Comparison of ENCODE assay signal across 20 mouse cellular contexts in genomic region chr16:35097870-35098530, GRCm38 (mm10). TPM values are rescaled to one million over a fixed set of nuclear protein-coding genes. Genes with fewer than 3 reads are reported as not detected.
"Had no signal": no experiment of that assay in that cellular context is flagged by ENCODE, and none has a peak within 500 bp of the region (broad histone marks: within the 10 kb centered on the region; RNA-seq: fewer than 3 reads in every experiment).

No protein-coding gene starts in this region.

- H3K4me2 ChIP-seq: limb, embryonic 15.5 days; lung, embryonic 14.5 days; midbrain, embryonic 13.5 days; midbrain, embryonic 15.5 days; neural tube, embryonic 13.5 days; neural tube, embryonic 15.5 days; stomach, embryonic 15.5 days had no signal

- H3K9ac ChIP-seq: limb, embryonic 15.5 days; lung, embryonic 14.5 days; midbrain, embryonic 13.5 days; midbrain, embryonic 15.5 days; neural tube, embryonic 13.5 days; neural tube, embryonic 15.5 days; stomach, embryonic 15.5 days had no signal

- H3K9me3 ChIP-seq: limb, embryonic 15.5 days; midbrain, embryonic 10.5 days; midbrain, embryonic 13.5 days; midbrain, embryonic 15.5 days; neural tube, embryonic 13.5 days; neural tube, embryonic 15.5 days; stomach, embryonic 15.5 days had no signal

- DNase-seq: lung, adult 18-20 months; lung, embryonic 14.5 days; lung, postnatal 10 days; lung, postnatal 4 days; retina, postnatal 1 day; right cerebral cortex, adult 18-20 months; right cerebral cortex, postnatal 14 days; thymus, adult 2 months; thymus, postnatal 25 days had no signal

- H3K36me3 ChIP-seq: limb, embryonic 15.5 days had no signal

- H3K27ac ChIP-seq: limb, embryonic 15.5 days; midbrain, embryonic 10.5 days; midbrain, embryonic 13.5 days; midbrain, embryonic 15.5 days; neural tube, embryonic 13.5 days; neural tube, embryonic 15.5 days; stomach, embryonic 15.5 days; stomach, postnatal 0 days had no signal

- H3K27me3 ChIP-seq: limb, embryonic 15.5 days; midbrain, embryonic 13.5 days; midbrain, embryonic 15.5 days; neural tube, embryonic 13.5 days; neural tube, embryonic 15.5 days; stomach, embryonic 15.5 days had no signal

- H3K4me3 ChIP-seq: limb, embryonic 15.5 days; midbrain, embryonic 10.5 days; midbrain, embryonic 13.5 days; midbrain, embryonic 15.5 days; myocyte; neural tube, embryonic 13.5 days; neural tube, embryonic 15.5 days; stomach, embryonic 15.5 days had no signal

- H3K4me1 ChIP-seq: midbrain, embryonic 10.5 days; midbrain, embryonic 13.5 days; midbrain, embryonic 15.5 days; stomach, embryonic 15.5 days had no signal

- ATAC-seq: midbrain, embryonic 13.5 days; midbrain, embryonic 15.5 days had no signal

RNA-seq across cellular contexts. Expression of gene Adcy5, which starts 56.7 kb away (rescaled TPM):
- total RNA-seq: megakaryocyte, adult 5-6 weeks; megakaryocyte-erythroid progenitor cell, adult 5-6 weeks had no signal
- polyA plus RNA-seq: myocyte had no signal
